Mouse (Mus musculus) ES-Bruce4 (cell line): ENCODE measurements around the gene Copb2.

ENCODE experiments used
- CTCF ChIP-seq: IDR thresholded peaks from one replicate; pipeline ENCODE4 v1.8.1; 2011; ENCODE audit warnings: low read depth, low read length
- EP300 ChIP-seq: IDR thresholded peaks from 2 replicates; pipeline ENCODE4 v1.6.1; 2011; ENCODE audit warnings: low read depth, low read length; ENCODE audit not compliant: insufficient read depth
- POLR2A ChIP-seq: IDR thresholded peaks from one replicate; pipeline ENCODE4 v1.8.1; 2011; ENCODE audit warnings: low read length; ENCODE audit not compliant: insufficient read depth

DNA sequence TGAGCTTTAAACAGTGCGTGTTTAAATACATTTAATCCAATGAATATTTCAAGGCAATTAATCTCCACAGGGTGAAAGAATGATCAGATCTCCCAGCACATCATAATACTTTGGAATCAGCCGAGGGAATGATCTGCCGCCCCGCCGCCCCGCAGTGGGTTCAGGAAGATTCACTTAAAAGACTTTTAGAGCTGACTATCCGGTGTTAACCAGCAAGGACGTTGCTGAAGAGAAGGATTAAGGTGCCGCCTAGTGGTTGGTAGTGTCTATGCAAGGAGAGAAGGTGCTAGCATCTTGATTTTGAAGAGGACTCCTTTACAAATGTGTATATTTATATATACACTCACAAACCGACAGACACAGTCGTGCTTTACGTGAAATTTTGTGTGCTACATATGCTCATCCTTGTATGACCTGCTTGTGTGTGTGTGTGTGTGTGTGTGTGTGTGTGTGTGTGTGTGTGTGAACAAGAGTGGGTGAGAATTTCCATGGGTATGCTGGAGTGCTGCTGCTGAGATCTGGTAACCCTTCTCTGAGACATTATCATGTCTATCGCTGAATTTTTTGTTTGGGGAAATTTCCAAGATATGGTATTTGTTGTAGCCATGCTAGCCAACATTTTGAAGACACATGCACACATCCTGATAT lies 24.7 kb upstream of the Copb2 start:
- no peak for TF ChIP-seq POLR2A
- TF ChIP-seq CTCF, result peak; percentile 7
- no peak for TF ChIP-seq EP300
